In the genomic region with DNA sequence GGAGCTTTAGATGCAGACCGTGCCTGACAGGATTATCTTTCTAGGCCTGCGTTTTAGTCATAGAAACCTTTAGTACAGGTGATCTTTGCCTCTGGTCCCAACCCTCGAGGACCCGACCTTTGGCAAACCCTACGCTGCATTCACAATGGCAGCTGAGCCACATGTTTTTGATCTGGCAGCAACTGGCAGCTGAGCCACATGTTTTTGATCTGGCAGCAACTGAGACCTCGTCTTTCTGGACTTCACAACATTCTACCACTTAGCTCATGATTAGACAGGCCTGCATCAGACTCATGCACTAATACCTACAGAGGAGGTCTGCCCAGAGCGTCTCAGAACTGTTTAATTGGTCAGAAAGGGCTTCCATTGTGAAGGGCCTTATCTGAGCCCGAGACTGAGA, we compare ENCODE assay signal across 8 mouse cellular contexts. TPM values are rescaled to one million over a fixed set of nuclear protein-coding genes. Genes with fewer than 3 reads are reported as not detected.
DNase-seq lines count a peak whose midpoint lies in the region; ATAC-seq and TF ChIP-seq lines count a peak whose summit lies in the region.
"Had no signal": no experiment of that assay in that cellular context is flagged by ENCODE, and none has a peak within 500 bp of the region (broad histone marks: within the 10 kb centered on the region; RNA-seq: fewer than 3 reads in every experiment).

No protein-coding gene starts in this region.

- peak overlapping the region; percentile 56 for H3K4me3 ChIP-seq in heart, embryonic 12.5 days
- H3K4me3 ChIP-seq in limb, embryonic 14.5 days (replicated peaks; ENCODE audit: low read length), result peak overlapping the region; percentile 44
- H3K4me3 ChIP-seq in thymus, adult 2 months (ENCODE audit: control insufficient read depth, insufficient read depth, low read length), result peak overlapping the region; percentile 70

- peak overlapping the region; percentile 92 for H3K4me2 ChIP-seq in heart, embryonic 12.5 days
- peak overlapping the region; percentile 95 for H3K4me2 ChIP-seq in limb, embryonic 14.5 days (replicated peaks; ENCODE audit: low read depth, low read length, severe bottlenecking)

- H3K27me3 ChIP-seq in heart, embryonic 12.5 days (replicated peaks), result no peaks in the 10 kb centered on the region
- H3K27me3 ChIP-seq in limb, embryonic 14.5 days (ENCODE audit: control insufficient read depth, insufficient read depth, low read length), result no peaks in the 10 kb centered on the region
- H3K27me3 ChIP-seq in thymus, adult 2 months (ENCODE audit: control insufficient read depth, insufficient read depth, low read length), result no peaks in the 10 kb centered on the region

- ATAC-seq in heart, embryonic 12.5 days (ENCODE audit: insufficient number of reproducible peaks, low FRiP score), result no peak
- no peak for ATAC-seq in limb, embryonic 14.5 days (ENCODE audit: low FRiP score, low read depth)
- ATAC-seq in frontal cortex, adult (ENCODE audit: low TSS enrichment), result no peak

- DNase-seq in spleen, postnatal 10 days (ENCODE audit: low spot score in 2 of 2), result peak; percentile 42 to 46
- DNase-seq in spleen, postnatal 14 days (ENCODE audit: low spot score in 2 of 2), result no peak
- peak; percentile 26 for DNase-seq in limb, embryonic 14.5 days (ENCODE audit: low spot score)
- peak; percentile 56 for DNase-seq in thymus, adult 2 months
- no peak for DNase-seq in frontal cortex, postnatal 36 days (ENCODE audit: low spot score in 2 of 2)

- peak overlapping the region; percentile 5; the same call in 1 of the 2 replicates for H3K9ac ChIP-seq in heart, embryonic 12.5 days
- peak overlapping the region; percentile 25; the same call in 1 of the 2 replicates for H3K9ac ChIP-seq in limb, embryonic 14.5 days (ENCODE audit: low read depth, low read length, severe bottlenecking)

- TF ChIP-seq CTCF in thymus, adult 2 months (IDR thresholded peaks at IDR 0.05; ENCODE audit: borderline replicate concordance, control insufficient read depth, extremely low read depth, insufficient read depth, low read length, poor library complexity), result no peak

- 34% methylated on average over 8 of the region's 8 CpGs for WGBS in heart, embryonic 12.5 days
- WGBS in limb, embryonic 14.5 days, result 14% methylated on average over 8 of the region's 8 CpGs
- 9% methylated on average over 8 of the region's 8 CpGs for WGBS in thymus, adult 2 months

- H3K4me1 ChIP-seq in heart, embryonic 12.5 days (replicated peaks), result peaks cover 46% of the 10 kb centered on the region
- H3K4me1 ChIP-seq in limb, embryonic 14.5 days (ENCODE audit: control insufficient read depth, insufficient read depth, low read length), result peaks cover 27% of the 10 kb centered on the region
- H3K4me1 ChIP-seq in thymus, adult 2 months (replicated peaks; ENCODE audit: control insufficient read depth, insufficient read depth, low read length), result peaks cover 30% of the 10 kb centered on the region

- no peaks in the 10 kb centered on the region for H3K9me3 ChIP-seq in heart, embryonic 12.5 days (replicated peaks)
- no peaks in the 10 kb centered on the region for H3K9me3 ChIP-seq in limb, embryonic 14.5 days (ENCODE audit: control insufficient read depth, low read length)

- H3K36me3 ChIP-seq in heart, embryonic 12.5 days, result peaks cover 38% of the 10 kb centered on the region
- H3K36me3 ChIP-seq in limb, embryonic 14.5 days (ENCODE audit: control insufficient read depth, insufficient read depth, low read length), result peaks cover 17% of the 10 kb centered on the region
- H3K36me3 ChIP-seq in thymus, adult 2 months (ENCODE audit: control insufficient read depth, insufficient read depth, low read length), result peaks cover 41% of the 10 kb centered on the region

- no peak for TF ChIP-seq POLR2A in limb, embryonic 14.5 days (IDR thresholded peaks at IDR 0.05; ENCODE audit: borderline replicate concordance, extremely low read depth, insufficient read depth, insufficient read length)
- no peak for TF ChIP-seq POLR2A in thymus, adult 2 months (IDR thresholded peaks at IDR 0.05; ENCODE audit: control insufficient read depth, extremely low read depth, insufficient read depth, low read length, poor library complexity)

- H3K27ac ChIP-seq in heart, embryonic 12.5 days (ENCODE audit: poor library complexity, severe bottlenecking), result peak overlapping the region; percentile 79
- peak overlapping the region; percentile 76 for H3K27ac ChIP-seq in limb, embryonic 14.5 days (replicated peaks; ENCODE audit: low read depth, low read length)
- peak overlapping the region; percentile 92 for H3K27ac ChIP-seq in thymus, adult 2 months (ENCODE audit: control insufficient read depth, insufficient read depth, low read length)

RNA-seq across cellular contexts. Expression of gene Ucp2, which starts 1.9 kb away (rescaled TPM):
- polyA plus RNA-seq in heart, embryonic 12.5 days (2016; fragmentation: Nextera tagmentation; extraction: Ambion mirVana), result 240 and 245 TPM in 2 replicates
- 104 and 159 TPM in 2 replicates for polyA plus RNA-seq in limb, embryonic 14.5 days (2012; rRNA removed)
- 152 and 160 TPM in 2 replicates for polyA plus RNA-seq in limb, embryonic 14.5 days (2014; fragmentation: Nextera tagmentation; extraction: Ambion mirVana)
- 1,120 and 1,396 TPM in 2 replicates for polyA plus RNA-seq in thymus, adult 2 months (2012; rRNA removed)

RNA-seq across cellular contexts. Expression of gene Dnajb13, which starts 19.7 kb away (rescaled TPM):
- 0.10 and 0.28 TPM in 2 replicates for polyA plus RNA-seq in heart, embryonic 12.5 days (2016; fragmentation: Nextera tagmentation; extraction: Ambion mirVana)
- 0.03 and 0.14 TPM in 2 replicates for polyA plus RNA-seq in limb, embryonic 14.5 days (2012; rRNA removed)
- 0.14 TPM in 1 of 2 replicates, not detected in the other for polyA plus RNA-seq in limb, embryonic 14.5 days (2014; fragmentation: Nextera tagmentation; extraction: Ambion mirVana)
- 2.2 and 3.0 TPM in 2 replicates for polyA plus RNA-seq in thymus, adult 2 months (2012; rRNA removed)

RNA-seq across cellular contexts. Expression of gene Ucp3, which starts 22.3 kb away (rescaled TPM):
- polyA plus RNA-seq in heart, embryonic 12.5 days (2016; fragmentation: Nextera tagmentation; extraction: Ambion mirVana), result 0.10 and 0.20 TPM in 2 replicates
- polyA plus RNA-seq in limb, embryonic 14.5 days (2012; rRNA removed), result 0.10 TPM in 2 replicates
- polyA plus RNA-seq in limb, embryonic 14.5 days (2014; fragmentation: Nextera tagmentation; extraction: Ambion mirVana), result 0.07 and 0.15 TPM in 2 replicates
- 6.0 and 7.0 TPM in 2 replicates for polyA plus RNA-seq in thymus, adult 2 months (2012; rRNA removed)
- polyA plus RNA-seq: brain, embryonic 14.5 days had no signal

RNA-seq across cellular contexts. Expression of gene Coa4, which starts 41.8 kb away (rescaled TPM):
- 18.9 and 19.2 TPM in 2 replicates for polyA plus RNA-seq in heart, embryonic 12.5 days (2016; fragmentation: Nextera tagmentation; extraction: Ambion mirVana)
- polyA plus RNA-seq in limb, embryonic 14.5 days (2012; rRNA removed), result 13.5 and 15.5 TPM in 2 replicates
- 22.2 and 22.3 TPM in 2 replicates for polyA plus RNA-seq in limb, embryonic 14.5 days (2014; fragmentation: Nextera tagmentation; extraction: Ambion mirVana)
- 9.1 and 10.1 TPM in 2 replicates for polyA plus RNA-seq in thymus, adult 2 months (2012; rRNA removed)

Comparison
In these comparisons a context has a peak if more than half of its experiments do, and no peak if none do; other contexts are left out.
1. DNase-seq: peak in spleen, postnatal 10 days (2 of 2), limb, embryonic 14.5 days (single experiment) and thymus, adult 2 months (single experiment); none in spleen, postnatal 14 days (0 of 2) and frontal cortex, postnatal 36 days (0 of 2).
2. Peak in every context shown above with its lines, with median percentiles within 50 percentile points of each other: H3K27ac ChIP-seq and H3K4me3 ChIP-seq.